Mouse (Mus musculus): Measurements from ENCODE around the gene Gse1. TPM values are rescaled to one million over a fixed set of nuclear protein-coding genes. Genes with fewer than 3 reads are reported as not detected.

Gene Gse1
- total and polyA plus RNA-seq, 2 experiments from 2014 or later: 15.9 to 48.2 TPM

GRCm38 (mm10) chr8:120334878-120335261, 106.6 kb downstream of the Gse1 start:
- Histone ChIP-seq H3K9ac (peak overlapping the region; percentile 41), H3K4me3 (ENCODE audit: low read depth, low read length) (no peak overlapping the region), H3K9me3 (ENCODE audit: low read length) (no peaks in the 10 kb centered on the region), H3K4me2 (ENCODE audit: low read depth) (peak overlapping the region; percentile 15; the same call in 1 of the 2 replicates), H3K27ac (ENCODE audit: low read depth, low read length) (peak overlapping the region; percentile 48), H3K4me1 (ENCODE audit: insufficient read depth) (peaks cover 20% of the 10 kb centered on the region), H3K27me3 (ENCODE audit: insufficient read depth, low read length) (no peaks in the 10 kb centered on the region), H3K36me3 (ENCODE audit: insufficient read depth) (no peaks in the 10 kb centered on the region)
- WGBS: 13% methylated on average over 5 of the region's 5 CpGs
- DNase-seq (peak; percentile 67), ATAC-seq (peak; percentile 56)
- TF ChIP-seq CTCF (IDR thresholded peaks at IDR 0.05; ENCODE audit: low read depth): no peak

- Histone ChIP-seq H3K27ac (ENCODE audit: low read depth, low read length) (peak overlapping the region; percentile 48), H3K4me2 (ENCODE audit: low read depth) (peak overlapping the region; percentile 15; the same call in 1 of the 2 replicates), H3K4me1 (ENCODE audit: insufficient read depth) (peaks cover 20% of the 10 kb centered on the region), H3K9ac (peak overlapping the region; percentile 22; the same call in 1 of the 2 replicates), H3K9me3 (ENCODE audit: low read length) (no peaks in the 10 kb centered on the region), H3K27me3 (ENCODE audit: insufficient read depth, low read length) (no peaks in the 10 kb centered on the region), H3K4me3 (ENCODE audit: low read depth, low read length) (no peak overlapping the region), H3K36me3 (ENCODE audit: insufficient read depth) (no peaks in the 10 kb centered on the region)
- WGBS: 3% methylated on average over 17 of the region's 17 CpGs
- ATAC-seq (peak; percentile 60), DNase-seq (peak; percentile 61)
- no peak for TF ChIP-seq CTCF (IDR thresholded peaks at IDR 0.05; ENCODE audit: low read depth)
Observed at GRCm38 (mm10) chr8:120335262-120336086, 107.2 kb downstream of the Gse1 start.

GRCm38 (mm10) chr8:120336087-120336380, 107.8 kb downstream of the Gse1 start:
- no peak overlapping the region for H3K4me3 ChIP-seq (ENCODE audit: low read depth, low read length)
- no peaks in the 10 kb centered on the region for H3K27me3 ChIP-seq (ENCODE audit: insufficient read depth, low read length)
- TF ChIP-seq CTCF (IDR thresholded peaks at IDR 0.05; ENCODE audit: low read depth): no peak
- 1% methylated on average over 9 of the region's 9 CpGs for WGBS
- no peak overlapping the region for H3K9ac ChIP-seq
- peaks cover 20% of the 10 kb centered on the region for H3K4me1 ChIP-seq (ENCODE audit: insufficient read depth)
- DNase-seq (no peak), ATAC-seq (peak; percentile 27; the same call in 1 of the 2 replicates)
- no peaks in the 10 kb centered on the region for H3K36me3 ChIP-seq (ENCODE audit: insufficient read depth)
- no peaks in the 10 kb centered on the region for H3K9me3 ChIP-seq (ENCODE audit: low read length)
- peak overlapping the region; percentile 15; the same call in 1 of the 2 replicates for H3K4me2 ChIP-seq (ENCODE audit: low read depth)
- no peak overlapping the region for H3K27ac ChIP-seq (ENCODE audit: low read depth, low read length)

- Histone ChIP-seq H3K9ac (no peak overlapping the region), H3K9me3 (ENCODE audit: low read length) (no peaks in the 10 kb centered on the region), H3K27me3 (ENCODE audit: insufficient read depth, low read length) (no peaks in the 10 kb centered on the region), H3K27ac (ENCODE audit: low read depth, low read length) (no peak overlapping the region), H3K4me1 (ENCODE audit: insufficient read depth) (peaks cover 26% of the 10 kb centered on the region), H3K4me3 (ENCODE audit: low read depth, low read length) (no peak overlapping the region), H3K4me2 (ENCODE audit: low read depth) (no peak overlapping the region), H3K36me3 (ENCODE audit: insufficient read depth) (no peaks in the 10 kb centered on the region)
- WGBS: 48% methylated on average over 5 of the region's 5 CpGs
- ATAC-seq (no peak), DNase-seq (no peak)
- no peak for TF ChIP-seq CTCF (IDR thresholded peaks at IDR 0.05; ENCODE audit: low read depth)
Observed at GRCm38 (mm10) chr8:120336909-120337555, 108.8 kb downstream of the Gse1 start.

GRCm38 (mm10) chr8:120337627-120338026, 109.4 kb downstream of the Gse1 start:
- WGBS: 63% methylated on average over 5 of the region's 5 CpGs
- H3K36me3 ChIP-seq (ENCODE audit: insufficient read depth): no peaks in the 10 kb centered on the region
- no peak overlapping the region for H3K4me3 ChIP-seq (ENCODE audit: low read depth, low read length)
- no peak overlapping the region for H3K27ac ChIP-seq (ENCODE audit: low read depth, low read length)
- TF ChIP-seq CTCF (IDR thresholded peaks at IDR 0.05; ENCODE audit: low read depth): no peak
- no peak overlapping the region for H3K4me2 ChIP-seq (ENCODE audit: low read depth)
- H3K9me3 ChIP-seq (ENCODE audit: low read length): no peaks in the 10 kb centered on the region
- no peaks in the 10 kb centered on the region for H3K27me3 ChIP-seq (ENCODE audit: insufficient read depth, low read length)
- DNase-seq: no peak
- peaks cover 26% of the 10 kb centered on the region for H3K4me1 ChIP-seq (ENCODE audit: insufficient read depth)
- H3K9ac ChIP-seq: no peak overlapping the region
- ATAC-seq: no peak

GRCm38 (mm10) chr8:120338678-120339077, 110.4 kb downstream of the Gse1 start:
- no peaks in the 10 kb centered on the region for H3K9me3 ChIP-seq (ENCODE audit: low read length)
- no peak overlapping the region for H3K27ac ChIP-seq (ENCODE audit: low read depth, low read length)
- no peaks in the 10 kb centered on the region for H3K36me3 ChIP-seq (ENCODE audit: insufficient read depth)
- H3K4me1 ChIP-seq (ENCODE audit: insufficient read depth): peaks cover 28% of the 10 kb centered on the region
- whole genome bisulfite sequencing: 92% methylated on average over 7 of the region's 7 CpGs
- ATAC-seq: no peak
- H3K27me3 ChIP-seq (ENCODE audit: insufficient read depth, low read length): no peaks in the 10 kb centered on the region
- H3K4me3 ChIP-seq (ENCODE audit: low read depth, low read length): no peak overlapping the region
- no peak for TF ChIP-seq CTCF (IDR thresholded peaks at IDR 0.05; ENCODE audit: low read depth)
- no peak overlapping the region for H3K4me2 ChIP-seq (ENCODE audit: low read depth)
- no peak for DNase-seq
- no peak overlapping the region for H3K9ac ChIP-seq

- H3K9ac ChIP-seq: no peak overlapping the region
- 35% methylated on average over 7 of the region's 8 CpGs for WGBS
- no peak for ATAC-seq
- no peak overlapping the region for H3K27ac ChIP-seq (ENCODE audit: low read depth, low read length)
- TF ChIP-seq CTCF (IDR thresholded peaks at IDR 0.05; ENCODE audit: low read depth): no peak
- peaks cover 24% of the 10 kb centered on the region for H3K4me1 ChIP-seq (ENCODE audit: insufficient read depth)
- no peak overlapping the region for H3K4me3 ChIP-seq (ENCODE audit: low read depth, low read length)
- H3K9me3 ChIP-seq (ENCODE audit: low read length): no peaks in the 10 kb centered on the region
- no peaks in the 10 kb centered on the region for H3K27me3 ChIP-seq (ENCODE audit: insufficient read depth, low read length)
- no peak for DNase-seq
- H3K36me3 ChIP-seq (ENCODE audit: insufficient read depth): no peaks in the 10 kb centered on the region
- no peak overlapping the region for H3K4me2 ChIP-seq (ENCODE audit: low read depth)
Observed at GRCm38 (mm10) chr8:120339743-120340142, 111.5 kb downstream of the Gse1 start.
